Mouse (Mus musculus): Measurements from ENCODE around the gene Olfr414. TPM values are rescaled to one million over a fixed set of nuclear protein-coding genes. Genes with fewer than 3 reads are reported as not detected.

Olfr414 gene
- not detected for total RNA-seq (2021)
- long read RNA-seq, experiment 1 = 0 reads
- long read RNA-seq, experiment 2 = 0 reads

DNA sequence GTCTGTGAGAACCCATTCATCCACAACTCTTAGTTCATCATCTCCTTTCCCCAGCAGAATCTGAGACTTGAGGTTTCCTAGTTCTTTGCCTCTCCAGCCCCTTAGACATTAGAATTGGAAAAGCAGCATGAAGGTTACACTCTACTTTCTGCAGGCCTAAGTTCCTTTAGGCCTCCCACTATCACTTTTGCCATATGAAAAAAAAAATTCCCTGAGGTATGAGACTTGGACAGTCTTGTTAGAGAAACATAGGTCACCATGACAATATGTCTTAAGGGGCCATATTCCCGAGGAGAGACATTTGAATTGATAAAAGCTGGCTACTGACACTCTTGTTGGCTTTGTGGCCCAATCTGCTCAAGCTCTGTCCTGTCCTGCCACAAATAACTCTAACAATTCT, at the start of gene Olfr414:
TSS of gene Olfr414 (plus strand) at position 301 of the 400 bp plus-strand sequence.
- no peak for DNase-seq (ENCODE audit: low spot score in 2 of 2)

DNA sequence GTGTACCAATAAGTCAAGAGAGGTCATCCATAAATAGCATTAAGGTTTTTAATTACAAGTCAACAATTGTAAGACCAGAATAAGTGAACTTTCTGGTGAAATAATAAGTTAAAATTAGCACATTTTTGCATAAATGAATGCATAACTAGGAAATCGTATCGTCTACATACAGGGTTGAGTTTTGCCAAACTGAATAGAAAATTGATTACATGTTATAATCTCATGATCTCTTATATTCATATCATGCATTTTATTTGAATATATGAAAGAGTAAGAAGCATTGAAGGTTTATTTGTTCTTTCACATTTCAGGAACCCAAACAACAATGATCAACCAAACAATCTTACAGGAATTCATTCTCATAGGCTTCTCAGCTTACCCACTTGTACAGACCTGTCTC, 33.1 kb upstream of the Olfr414 start, which contains the start of gene Olfr248:
TSS of gene Olfr248 (plus strand) at position 301 of the 400 bp plus-strand sequence.
- no peak for DNase-seq (ENCODE audit: low spot score in 2 of 2)

DNA sequence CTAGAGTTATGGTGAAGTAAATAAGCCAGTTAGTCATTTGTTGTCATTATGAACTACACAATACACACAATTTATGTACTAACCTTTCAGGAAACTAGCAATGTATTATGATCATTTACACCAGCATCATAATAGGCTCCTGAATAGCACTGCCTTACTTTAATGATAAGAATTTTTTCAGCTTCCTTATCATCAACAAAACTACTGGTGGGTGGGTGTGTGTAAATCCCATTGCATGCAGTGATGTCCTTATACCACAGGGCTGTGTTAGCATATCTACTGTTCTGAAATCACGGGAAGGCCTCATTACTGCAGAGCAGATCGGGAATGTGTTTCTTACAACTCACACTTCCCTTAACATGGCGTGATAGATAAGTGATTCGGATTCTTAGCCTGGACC, 905 bp upstream of the Olfr414 start:
- DNase-seq (ENCODE audit: low spot score in 2 of 2) = no peak

DNA sequence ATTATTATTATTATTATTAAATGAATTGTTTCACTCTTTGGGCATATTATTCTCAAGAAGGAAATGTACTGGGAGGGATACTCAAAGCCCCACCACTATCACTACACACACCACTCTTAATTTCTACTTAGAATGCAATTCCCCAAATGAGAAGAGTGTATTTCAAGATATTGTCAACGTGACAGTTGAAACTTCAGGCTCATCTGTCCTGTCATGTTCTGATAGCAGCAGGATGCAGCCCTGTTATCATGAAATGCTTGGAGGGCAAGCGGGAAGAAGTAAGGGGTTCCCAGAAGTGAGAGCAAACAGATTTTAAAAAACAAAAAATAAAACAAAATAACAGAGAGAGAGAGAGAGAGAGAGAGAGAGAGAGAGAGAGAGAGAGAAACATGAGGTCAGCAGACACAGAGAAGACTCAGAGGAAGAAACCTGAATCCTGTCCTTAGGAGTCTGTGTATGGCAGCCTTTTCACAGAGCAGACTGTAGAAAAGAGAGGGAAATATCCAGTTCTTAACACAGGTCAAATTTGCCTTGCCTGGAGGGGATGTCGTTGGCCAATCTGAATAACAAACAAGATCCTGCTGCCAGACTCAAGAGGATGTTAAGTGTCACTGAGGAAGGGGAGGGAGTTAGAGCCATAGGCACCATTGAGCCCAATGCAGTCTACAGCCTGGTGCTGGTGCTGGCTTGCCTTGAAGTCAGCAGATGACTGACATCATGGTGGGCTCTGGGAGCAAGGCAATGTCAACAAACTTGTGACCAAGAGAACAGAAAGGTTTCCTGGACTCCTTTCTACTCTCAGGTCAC, 2.5 kb downstream of the Olfr414 start:
- no peak for DNase-seq (ENCODE audit: low spot score in 2 of 2)

DNA sequence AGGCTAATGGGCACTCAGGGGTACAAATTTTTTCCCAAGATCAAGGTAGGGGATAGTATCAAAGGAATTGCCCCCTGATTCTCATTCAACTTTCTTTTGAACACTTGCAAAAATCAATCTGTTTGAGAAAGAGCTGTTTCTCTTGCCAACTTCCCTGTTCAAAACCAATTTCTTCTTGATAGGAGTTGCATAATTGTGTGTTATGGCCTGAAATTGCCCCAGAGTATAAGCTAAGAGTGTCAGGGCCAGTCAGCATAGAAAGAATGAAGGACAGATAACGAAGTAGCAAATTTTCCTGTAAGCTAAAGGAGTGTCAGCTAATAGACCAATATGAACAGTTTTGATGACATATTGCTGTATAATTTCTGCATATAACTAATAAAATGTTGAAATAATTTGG, 3.5 kb downstream of the Olfr414 start:
- no peak for DNase-seq (ENCODE audit: low spot score in 2 of 2)

DNA sequence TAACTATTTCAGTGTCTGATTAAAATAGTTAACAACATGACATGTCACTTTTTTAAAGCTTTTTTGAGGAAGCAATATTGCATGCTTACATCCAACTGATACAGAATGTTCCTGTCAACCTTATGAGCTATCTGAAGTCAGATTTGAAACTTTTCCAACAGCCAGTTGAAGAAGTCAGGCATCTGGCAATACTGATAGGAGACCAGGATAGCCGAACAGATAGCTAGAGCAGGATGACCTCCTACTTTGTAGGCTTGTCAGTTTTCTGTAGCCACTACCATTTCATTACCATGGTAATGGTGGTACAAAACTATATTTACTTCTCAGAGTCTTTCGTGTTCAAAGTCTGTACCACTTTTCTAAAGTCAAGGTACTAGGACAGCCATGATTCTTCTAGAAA, 4.5 kb downstream of the Olfr414 start:
- no peak for DNase-seq (ENCODE audit: low spot score in 2 of 2)

DNA sequence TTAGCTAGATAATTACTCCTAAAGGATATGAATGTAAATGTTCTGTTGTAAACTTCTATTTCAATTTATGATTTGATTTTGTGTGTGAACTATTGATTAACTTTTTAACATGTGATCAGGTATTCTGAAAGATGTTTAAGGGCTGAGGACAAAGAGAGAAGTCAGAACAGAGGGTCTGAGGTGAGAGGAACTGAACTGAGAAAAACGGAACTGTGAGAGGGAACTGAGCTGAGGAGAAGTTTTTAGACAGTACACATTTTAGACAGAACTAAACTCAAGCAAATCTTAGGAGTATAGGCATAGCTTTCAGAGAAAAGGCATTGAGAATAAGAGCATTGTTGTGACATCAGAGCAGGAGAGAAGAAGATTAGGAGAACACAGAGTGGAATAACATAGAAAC, 10.3 kb downstream of the Olfr414 start:
- DNase-seq (ENCODE audit: low spot score in 2 of 2) = no peak

DNA sequence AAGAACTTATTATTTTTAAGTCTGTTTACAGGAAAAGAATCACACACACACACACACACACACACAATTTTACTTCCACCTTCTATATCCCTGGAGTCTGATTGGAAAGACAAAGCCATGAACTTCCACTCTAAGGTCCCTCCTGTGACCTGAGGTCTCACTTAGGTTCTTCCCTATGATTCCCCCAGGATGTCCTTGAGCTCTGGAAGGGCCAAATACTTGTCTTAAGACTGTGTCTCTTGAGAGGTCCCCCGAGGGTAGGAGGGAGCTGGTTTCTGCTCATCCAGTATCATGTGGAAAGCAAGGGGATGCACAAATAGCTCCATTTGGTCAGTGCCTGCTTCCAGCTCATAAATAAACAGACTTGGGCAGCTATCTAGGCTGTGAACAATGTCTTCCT, 17.9 kb downstream of the Olfr414 start, which contains the start of gene Olfr220:
TSS of gene Olfr220 (plus strand) at position 301 of the 400 bp plus-strand sequence.
- DNase-seq (ENCODE audit: low spot score in 2 of 2) = no peak

DNA sequence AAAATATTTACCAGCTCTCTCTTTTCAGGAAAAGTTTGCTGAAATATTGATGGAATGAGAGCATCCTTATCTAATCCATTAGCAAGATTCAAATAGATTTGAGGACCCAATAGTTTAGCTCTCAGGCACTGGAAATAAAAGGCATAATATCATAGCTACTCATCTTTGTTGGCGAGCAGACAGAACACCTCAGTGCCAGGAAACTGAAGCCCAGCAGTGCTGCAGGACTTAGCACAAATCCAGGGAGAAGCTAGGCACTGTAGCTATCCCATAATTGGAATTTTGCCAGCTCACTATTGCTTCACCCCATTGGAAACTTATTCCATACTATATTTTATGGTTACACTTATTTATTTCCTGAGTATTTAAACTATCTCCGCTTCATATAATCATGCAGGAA, 31.2 kb downstream of the Olfr414 start:
- DNase-seq (ENCODE audit: low spot score in 2 of 2) = no peak

DNA sequence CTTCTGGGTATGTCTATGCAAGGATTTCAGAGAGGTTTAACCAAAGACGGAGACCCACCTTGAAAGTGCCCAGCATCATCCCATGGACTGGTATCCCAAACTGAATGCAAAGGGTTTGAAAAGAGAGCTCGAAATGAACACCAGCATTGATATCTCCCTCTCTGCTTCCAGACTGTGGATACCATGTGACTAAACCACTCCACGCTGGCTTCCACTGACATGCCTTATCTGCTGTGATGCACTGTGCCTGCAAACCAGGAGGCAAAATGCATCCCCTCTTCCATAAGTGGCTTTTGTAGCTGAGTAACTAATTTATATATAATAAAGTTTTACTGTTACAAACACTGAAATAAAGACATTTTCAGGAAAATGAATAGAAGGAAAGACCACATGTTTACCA, 41.5 kb downstream of the Olfr414 start:
- DNase-seq (ENCODE audit: low spot score in 2 of 2) = no peak

DNA sequence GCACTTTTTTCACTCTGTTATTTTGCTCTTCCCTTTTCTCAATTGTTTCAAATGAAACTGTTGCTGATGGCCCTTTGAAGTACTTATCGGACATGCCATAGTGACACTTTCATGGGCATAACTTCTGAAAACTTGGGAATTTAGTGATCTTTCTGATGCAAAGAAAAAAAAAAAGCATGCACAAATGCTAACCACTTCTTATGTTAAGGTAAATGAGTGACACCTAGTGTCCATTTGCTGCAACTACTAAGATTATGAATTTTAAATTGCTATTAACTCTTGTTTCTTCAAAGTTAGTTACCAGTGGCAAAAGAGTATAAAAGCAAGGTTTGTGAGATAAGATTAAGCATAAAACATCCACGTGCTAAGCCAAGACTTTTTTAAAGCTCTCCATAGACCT, 42.4 kb downstream of the Olfr414 start:
- peak in 1 of 2 experiments; percentile 26 for DNase-seq (ENCODE audit: low spot score in 2 of 2)

DNA sequence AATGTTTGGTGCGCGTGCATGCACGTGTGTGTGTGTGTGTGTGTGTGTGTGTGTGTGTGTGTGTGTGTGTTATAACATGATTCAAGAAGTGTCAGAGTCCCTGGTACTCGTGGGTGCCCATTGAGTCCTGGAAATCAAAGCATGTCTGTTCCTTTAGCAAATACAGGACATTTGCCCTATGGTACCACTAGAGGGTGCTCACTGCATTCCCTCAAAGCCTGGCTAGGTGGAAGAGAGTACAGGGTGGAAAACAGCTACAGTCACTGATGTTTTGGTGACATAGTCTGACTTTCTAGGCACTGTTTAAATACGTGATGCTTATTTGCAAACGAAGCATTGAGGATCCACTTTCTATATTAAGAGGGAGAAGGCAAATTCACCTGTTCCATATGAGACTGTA, 45.9 kb downstream of the Olfr414 start:
- DNase-seq (ENCODE audit: low spot score in 2 of 2) = peak; percentile 34 to 74

DNA sequence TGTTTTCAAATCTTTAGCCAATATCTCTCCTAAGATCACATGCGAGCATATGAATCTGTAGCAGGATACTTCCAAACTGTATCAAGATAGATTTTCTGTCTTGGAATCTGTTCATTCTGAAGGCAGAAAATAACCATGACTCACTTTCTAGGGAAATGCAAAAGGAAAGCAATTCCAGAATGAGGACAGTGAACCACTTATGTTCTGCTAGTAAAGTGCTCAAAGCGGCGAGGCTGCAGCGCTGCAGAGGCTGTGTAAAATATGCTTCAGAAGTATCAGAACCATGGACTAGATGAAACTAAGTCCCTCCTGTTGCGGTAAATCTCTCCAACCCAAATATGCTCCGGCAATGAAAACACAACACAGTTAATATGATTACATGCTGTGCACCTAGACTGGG, 58.7 kb downstream of the Olfr414 start:
- no peak for DNase-seq (ENCODE audit: low spot score in 2 of 2)

Other genes with a start within 250 kb of the Olfr414 start
- not detected for gene Olfr419, start 172.0 kb upstream of the Olfr414 start, total RNA-seq (2021)
- not detected for gene Mptx1, start 93.5 kb upstream of the Olfr414 start, total RNA-seq (2021)
- not detected for gene Olfr417, start 58.9 kb upstream of the Olfr414 start, total RNA-seq (2021)
- not detected for gene Olfr248, start 33.0 kb upstream of the Olfr414 start, total RNA-seq (2021)
- gene Olfr220, start 18.0 kb downstream of the Olfr414 start, total RNA-seq (2021) = not detected
- gene Fmn2, start 77.8 kb downstream of the Olfr414 start, total RNA-seq (2021) = 10 to 100 TPM; 51.5 to 55.7 TPM

All from layer of hippocampus, postnatal 14 days (tissue).